Mouse (Mus musculus) liver, adult (tissue): ENCODE results near the gene AY358078.

ENCODE experiments used
- GATA4 ChIP-seq: IDR thresholded peaks from 2 replicates; pipeline ENCODE4 v1.6.1; 2014; ENCODE audit warnings: mild to moderate bottlenecking, low read length; ENCODE audit not compliant: insufficient replicate concordance

The AY358078 gene

GRCm38 (mm10) chr14:51871741-51872140 lies 71.9 kb downstream of the AY358078 start:
- no peak for TF ChIP-seq GATA4
